Mouse (Mus musculus) C2C12 (cell line): Measurements from ENCODE around the gene Gbx2. TPM values are rescaled to one million over a fixed set of nuclear protein-coding genes. Genes with fewer than 3 reads are reported as not detected.

Experiments
- H3K27me3 ChIP-seq: one replicate; pipeline ENCODE4 v1.6.1; 2011; ENCODE audit not compliant: control insufficient read depth, insufficient read depth, insufficient read length
- H3K36me3 ChIP-seq: one replicate; pipeline ENCODE4 v1.6.1; 2011; ENCODE audit not compliant: control insufficient read depth, insufficient read depth
- H3K4me3 ChIP-seq: one replicate; pipeline ENCODE4 v1.5.1; 2011; ENCODE audit warnings: mild to moderate bottlenecking, control low read depth; ENCODE audit not compliant: poor library complexity, insufficient read depth, severe bottlenecking
- H3K79me2 ChIP-seq: one replicate; pipeline ENCODE4 v1.6.1; 2011; ENCODE audit not compliant: control insufficient read depth, insufficient read depth
- H3K79me3 ChIP-seq: one replicate; pipeline ENCODE4 v1.6.1; 2011; ENCODE audit warnings: low read depth, control low read depth
- H3ac ChIP-seq: one replicate; pipeline ENCODE3; 2011; ENCODE audit warnings: low read depth; ENCODE audit not compliant: control insufficient read depth, insufficient read length
- CEBPB ChIP-seq: IDR thresholded peaks from one replicate; pipeline ENCODE4 v1.6.1; 2011; ENCODE audit warnings: low read depth, mild to moderate bottlenecking, control low read depth, moderate library complexity
- CTCF ChIP-seq: IDR thresholded peaks from one replicate; pipeline ENCODE4 v1.5.1; 2011; ENCODE audit not compliant: control insufficient read depth, insufficient read depth, insufficient read length
- FOSL1 ChIP-seq: IDR thresholded peaks from one replicate; pipeline ENCODE4 v1.8.0; 2011; ENCODE audit warnings: mild to moderate bottlenecking, low read length; ENCODE audit not compliant: poor library complexity, insufficient read depth, severe bottlenecking
- MAX ChIP-seq: IDR thresholded peaks from one replicate; pipeline ENCODE4 v1.6.1; 2011; ENCODE audit warnings: mild to moderate bottlenecking, control low read depth
- MYOD1 ChIP-seq: IDR thresholded peaks from one replicate; pipeline ENCODE4 v1.6.1; 2011; ENCODE audit warnings: low read depth; ENCODE audit not compliant: control insufficient read depth, insufficient read length
- MYOG ChIP-seq: IDR thresholded peaks from one replicate; pipeline ENCODE4 v1.6.1; 2011; ENCODE audit not compliant: control insufficient read depth, insufficient read length; ENCODE audit errors: extremely low read depth
- USF1 ChIP-seq: IDR thresholded peaks from one replicate; pipeline ENCODE4 v1.6.1; 2011; ENCODE audit warnings: low read depth, mild to moderate bottlenecking, control low read depth, moderate library complexity
- polyA plus RNA-seq: library from polyadenylated mRNA; unstranded; fragments of >200 nt; fragmentation: generic; extraction: Trizol; gene quantifications from one replicate; pipeline ENCODE4 v1.2.1, GENCODE M21; 2012; ENCODE audit warnings: missing spikeins

The Gbx2 gene
- polyA plus RNA-seq, 1 experiment = 0.16 TPM

DNA sequence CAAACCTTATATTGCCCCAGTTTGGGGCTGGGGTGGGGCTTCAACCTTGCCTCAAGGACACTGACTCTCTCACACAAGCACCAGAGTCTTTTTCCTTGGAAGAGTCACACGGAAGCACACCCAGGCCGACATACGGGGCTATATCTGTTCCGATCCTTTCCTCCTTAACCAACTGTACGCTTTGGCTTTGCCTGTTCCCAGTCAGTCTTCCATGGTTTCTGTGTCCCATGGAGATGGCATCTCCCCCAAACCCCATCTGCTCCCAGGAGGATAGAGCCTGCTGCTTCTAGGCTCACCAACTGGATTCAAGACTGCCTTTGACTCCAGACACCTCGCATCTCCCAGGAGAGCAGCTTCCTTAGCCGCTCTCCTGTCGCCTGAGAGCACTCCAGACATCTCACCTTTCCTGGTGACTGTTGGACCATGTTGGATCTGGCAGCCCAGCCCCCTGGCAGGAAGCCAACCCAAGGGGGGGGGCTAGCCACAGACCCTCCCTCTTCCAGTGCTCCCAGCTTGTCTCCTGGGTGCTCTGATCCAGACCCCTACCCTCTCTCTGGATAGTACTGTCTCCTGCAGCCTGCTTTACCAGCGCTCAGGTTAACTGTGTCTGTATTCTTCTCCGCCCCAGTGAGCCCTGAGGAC, 38.2 kb upstream of the Gbx2 start:
- TF ChIP-seq MYOG (no peak), MAX (no peak), FOSL1 (no peak), USF1 (no peak), CEBPB (no peak), CTCF (no peak), MYOD1 (no peak)
- H3K79me3 ChIP-seq = no peaks in the 10 kb centered on the region
- no peak overlapping the region for H3K4me3 ChIP-seq
- H3ac ChIP-seq = no peak overlapping the region
- no peaks in the 10 kb centered on the region for H3K79me2 ChIP-seq
- H3K27me3 ChIP-seq = peaks cover 49% of the 10 kb centered on the region
- no peaks in the 10 kb centered on the region for H3K36me3 ChIP-seq

DNA sequence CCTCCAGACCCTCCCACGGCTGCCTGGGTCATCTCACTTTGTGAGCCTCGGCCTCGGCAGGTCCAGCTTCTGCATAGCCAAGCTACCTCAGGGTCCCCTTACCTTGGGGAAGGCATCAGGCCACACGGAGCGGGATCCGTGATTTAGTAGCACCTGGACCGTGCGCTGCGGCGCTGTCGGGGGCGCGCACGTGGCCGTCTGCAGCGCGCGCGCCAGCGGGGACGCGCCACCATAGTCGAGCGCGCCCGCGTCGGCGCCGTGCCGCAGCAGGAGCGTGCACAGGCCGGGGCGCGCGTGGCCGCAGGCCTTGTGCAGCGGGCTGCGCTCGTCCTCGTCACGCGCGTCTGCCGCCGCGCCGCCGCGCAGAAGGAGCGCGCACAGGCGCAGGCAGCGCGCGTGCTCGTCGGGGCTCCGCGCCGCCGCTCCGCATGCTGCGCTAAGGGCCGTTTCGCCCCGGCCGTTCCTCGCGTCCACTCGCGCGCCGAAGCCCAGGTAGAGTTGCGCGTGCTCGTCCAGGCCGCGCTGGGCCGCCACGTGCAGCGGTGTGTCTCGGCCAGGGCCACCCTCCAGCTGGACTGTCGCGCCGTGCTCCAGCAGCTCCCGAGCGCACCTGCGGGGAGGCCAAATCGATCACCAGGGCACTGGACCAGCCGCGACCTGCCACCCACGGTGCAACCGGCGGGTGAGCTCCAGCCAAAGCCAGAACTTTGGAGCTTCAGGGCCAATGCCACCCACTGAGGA, 37.3 kb upstream of the Gbx2 start:
- H3K36me3 ChIP-seq = no peaks in the 10 kb centered on the region
- H3K4me3 ChIP-seq = no peak overlapping the region
- H3K27me3 ChIP-seq = peaks cover 49% of the 10 kb centered on the region

DNA sequence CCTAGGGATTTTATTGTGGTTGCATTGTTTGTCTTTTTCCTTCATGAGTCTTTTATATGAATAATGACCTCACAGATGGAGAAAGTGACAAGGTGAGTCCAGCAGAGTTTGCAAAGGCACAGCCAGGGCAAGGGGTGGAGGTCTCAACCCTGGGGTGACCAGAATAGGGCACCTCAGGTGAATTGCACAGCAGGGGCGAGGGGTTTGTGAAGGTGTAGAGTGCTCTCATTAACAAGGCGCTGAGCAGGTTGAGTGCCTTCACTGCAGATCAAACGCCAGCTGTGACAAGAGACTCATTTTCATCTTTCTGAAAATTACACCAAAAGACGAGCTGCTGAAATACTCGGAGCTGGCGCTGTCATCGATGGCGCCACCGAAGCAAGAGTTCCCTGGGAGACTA, 36.6 kb upstream of the Gbx2 start:
- H3K4me3 ChIP-seq = no peak overlapping the region
- H3K27me3 ChIP-seq = peaks cover 49% of the 10 kb centered on the region

More for the DNA sequence above, 37.3 kb upstream of the Gbx2 start:
- TF ChIP-seq MYOD1 (no peak), CEBPB (no peak), MAX (no peak), MYOG (no peak), USF1 (no peak), FOSL1 (no peak), CTCF (no peak)
- Histone ChIP-seq H3ac (no peak overlapping the region), H3K79me2 (no peaks in the 10 kb centered on the region), H3K79me3 (no peaks in the 10 kb centered on the region)

DNA sequence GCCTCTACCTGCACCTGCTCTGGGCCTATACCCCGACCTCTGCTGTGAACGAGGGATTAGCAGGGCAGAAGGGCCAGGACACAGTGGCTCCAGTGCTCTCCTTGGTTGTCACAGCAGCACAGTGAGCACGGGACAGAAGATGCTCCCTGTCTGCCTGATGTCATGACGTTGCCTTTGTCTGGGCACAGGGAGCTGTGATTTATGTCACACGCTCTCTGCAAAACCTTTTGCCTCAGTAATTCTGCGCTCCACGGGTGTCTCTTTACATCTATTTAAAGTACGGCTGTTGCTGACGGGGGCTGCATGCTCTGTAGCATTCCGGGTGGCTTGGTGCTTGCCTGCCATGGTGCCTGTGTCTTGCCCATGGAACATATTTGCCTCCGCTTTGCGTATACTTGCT, 33.4 kb upstream of the Gbx2 start:
- H3K4me3 ChIP-seq = no peak overlapping the region
- no peaks in the 10 kb centered on the region for H3K36me3 ChIP-seq
- H3K27me3 ChIP-seq = peaks cover 31% of the 10 kb centered on the region
- no peak overlapping the region for H3ac ChIP-seq
- no peaks in the 10 kb centered on the region for H3K79me3 ChIP-seq
- TF ChIP-seq MYOG (no peak), MYOD1 (no peak), USF1 (no peak), FOSL1 (no peak), MAX (no peak), CEBPB (no peak), CTCF (no peak)
- no peaks in the 10 kb centered on the region for H3K79me2 ChIP-seq

More for the DNA sequence above, 36.6 kb upstream of the Gbx2 start:
- Histone ChIP-seq H3K79me3 (no peaks in the 10 kb centered on the region), H3ac (no peak overlapping the region), H3K79me2 (no peaks in the 10 kb centered on the region), H3K36me3 (no peaks in the 10 kb centered on the region)
- no peak for TF ChIP-seq MAX
- no peak for TF ChIP-seq FOSL1
- no peak for TF ChIP-seq MYOG
- TF ChIP-seq USF1 = no peak
- TF ChIP-seq CTCF = no peak
- TF ChIP-seq MYOD1 = no peak
- TF ChIP-seq CEBPB = no peak

DNA sequence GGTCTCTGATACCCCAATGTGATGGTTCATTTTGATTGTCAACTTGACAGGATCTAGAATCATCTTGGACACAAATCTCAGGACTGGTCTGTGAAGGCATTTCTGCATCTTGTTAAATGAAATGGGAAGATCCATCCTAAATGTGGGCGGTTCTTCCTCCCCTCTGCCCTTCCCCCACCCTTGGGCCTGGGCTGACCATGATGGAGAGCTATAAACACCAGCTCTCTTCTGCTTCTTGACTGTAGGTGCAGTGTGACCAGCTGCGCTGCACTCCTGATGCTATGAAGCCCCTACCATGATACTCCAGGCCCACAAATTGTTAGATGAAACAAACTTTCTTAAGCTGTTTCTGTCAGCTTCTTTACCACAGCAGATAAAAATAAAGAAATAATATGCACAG, 32.3 kb upstream of the Gbx2 start:
- no peaks in the 10 kb centered on the region for H3K79me2 ChIP-seq
- H3ac ChIP-seq = no peak overlapping the region
- peaks cover 20% of the 10 kb centered on the region for H3K27me3 ChIP-seq
- no peaks in the 10 kb centered on the region for H3K79me3 ChIP-seq
- H3K36me3 ChIP-seq = no peaks in the 10 kb centered on the region
- no peak overlapping the region for H3K4me3 ChIP-seq
- no peak for TF ChIP-seq MYOG
- TF ChIP-seq FOSL1 = no peak
- TF ChIP-seq USF1 = no peak
